Mouse (Mus musculus) C3H10T1/2 (cell line): ENCODE measurements around the gene Olfr1535. TPM values are rescaled to one million over a fixed set of nuclear protein-coding genes. Genes with fewer than 3 reads are reported as not detected.

Experiments used
- polyA plus RNA-seq, 2 experiments: library from polyadenylated mRNA; unstranded; fragments of >200 nt; fragmentation: generic; extraction: Trizol; gene quantifications; one replicate each; pipeline ENCODE4 v1.2.1; 2012; ENCODE audit warnings: missing spikeins in 2 of 2

The Olfr1535 gene
- polyA plus RNA-seq: not detected

GRCm38 (mm10) chr13:21559793-21560192 lies at the start of gene Olfr1535:
Gene Olfr1535 (minus strand): TSS chr13:21559893.

GRCm38 (mm10) chr13:21581659-21582058 lies 22.0 kb upstream of the Olfr1535 start, which contains the start of gene Olfr1364:
Gene Olfr1364 (minus strand): TSS chr13:21581759.

GRCm38 (mm10) chr13:21542708-21543107 lies 17.0 kb downstream of the Olfr1535 start, which contains the start of gene Olfr1366:
Gene Olfr1366 (minus strand): TSS chr13:21542808.

GRCm38 (mm10) chr13:21530781-21531201 lies 28.9 kb downstream of the Olfr1535 start, which contains the start of gene Zkscan8:
Gene Zkscan8 (minus strand): TSS chr13:21531120.

Other genes with a start within 250 kb of the Olfr1535 start
- not detected for gene Gpx6, start 247.8 kb downstream of the Olfr1535 start, polyA plus RNA-seq
- gene Olfr1367, start 213.0 kb downstream of the Olfr1535 start, polyA plus RNA-seq: not detected
- 1 to 10 TPM in 1 of 2 experiments, under 1 TPM in 1; 0.33 to 4.3 TPM for gene Zscan12, start 197.1 kb downstream of the Olfr1535 start, polyA plus RNA-seq
- gene Zkscan3, start 157.1 kb downstream of the Olfr1535 start, polyA plus RNA-seq: 10 to 100 TPM in 1 of 2 experiments, 1 to 10 TPM in 1; 1.0 to 19.6 TPM
- gene Pgbd1, start 118.8 kb downstream of the Olfr1535 start, polyA plus RNA-seq: not detected
- 1 to 10 TPM in 1 of 2 experiments, under 1 TPM in 1; 0.18 to 5.0 TPM for gene Zscan26, start 106.2 kb downstream of the Olfr1535 start, polyA plus RNA-seq
- gene Nkapl, start 91.4 kb downstream of the Olfr1535 start, polyA plus RNA-seq: not detected
- under 1 TPM in 1 of 2 experiments, not detected in 1; 0.33 TPM for gene Zkscan4, start 81.0 kb downstream of the Olfr1535 start, polyA plus RNA-seq
- not detected for gene Gm10065, start 80.5 kb downstream of the Olfr1535 start, polyA plus RNA-seq
- gene AK157302, start 64.7 kb downstream of the Olfr1535 start, polyA plus RNA-seq: under 1 TPM; 0.14 to 0.60 TPM
- gene Gm11273, start 58.5 kb downstream of the Olfr1535 start, polyA plus RNA-seq: 10 to 100 TPM; 15.6 to 26.8 TPM
- gene Zkscan8, start 28.8 kb downstream of the Olfr1535 start, polyA plus RNA-seq: 1 to 10 TPM in 1 of 2 experiments, under 1 TPM in 1; 0.26 to 1.2 TPM
- gene Olfr1366, start 17.1 kb downstream of the Olfr1535 start, polyA plus RNA-seq: under 1 TPM; 0.01 to 0.05 TPM
- not detected for gene Olfr1364, start 21.9 kb upstream of the Olfr1535 start, polyA plus RNA-seq
- not detected for gene Olfr1362, start 54.1 kb upstream of the Olfr1535 start, polyA plus RNA-seq
- under 1 TPM in 1 of 2 experiments, not detected in 1; 0.02 TPM for gene Olfr11, start 82.6 kb upstream of the Olfr1535 start, polyA plus RNA-seq
- not detected for gene Olfr1361, start 103.5 kb upstream of the Olfr1535 start, polyA plus RNA-seq
- gene Olfr1360, start 117.5 kb upstream of the Olfr1535 start, polyA plus RNA-seq: not detected
- not detected for gene Olfr1359, start 138.2 kb upstream of the Olfr1535 start, polyA plus RNA-seq
- gene Hist1h2bl, start 156.2 kb upstream of the Olfr1535 start, polyA plus RNA-seq: 10 to 100 TPM in 1 of 2 experiments, 1 to 10 TPM in 1; 3.1 to 18.5 TPM
- 10 to 100 TPM; 16.9 to 23.6 TPM for gene Hist1h2ai, start 156.5 kb upstream of the Olfr1535 start, polyA plus RNA-seq
- gene Hist1h3h, start 157.8 kb upstream of the Olfr1535 start, polyA plus RNA-seq: 10 to 100 TPM; 14.5 to 88.7 TPM
- 10 to 100 TPM in 1 of 2 experiments, 1 to 10 TPM in 1; 2.2 to 12.6 TPM for gene Hist1h2bm, start 162.2 kb upstream of the Olfr1535 start, polyA plus RNA-seq
- 1 to 10 TPM; 4.2 to 5.5 TPM for gene Hist1h4j, start 175.2 kb upstream of the Olfr1535 start, polyA plus RNA-seq
- gene Hist1h4k, start 190.6 kb upstream of the Olfr1535 start, polyA plus RNA-seq: 10 to 100 TPM in 1 of 2 experiments, 1 to 10 TPM in 1; 7.8 to 28.2 TPM
- 10 to 100 TPM in 1 of 2 experiments, 1 to 10 TPM in 1; 2.8 to 17.3 TPM for gene Hist1h2ak, start 193.9 kb upstream of the Olfr1535 start, polyA plus RNA-seq
- gene Hist1h2bn, start 194.2 kb upstream of the Olfr1535 start, polyA plus RNA-seq: 1 to 10 TPM; 2.0 to 7.9 TPM
- gene Hist1h1b, start 220.7 kb upstream of the Olfr1535 start, polyA plus RNA-seq: 1 to 10 TPM; 1.6 to 7.5 TPM
- gene Hist1h3i, start 223.5 kb upstream of the Olfr1535 start, polyA plus RNA-seq: 10 to 100 TPM; 13.1 to 37.5 TPM
- 10 to 100 TPM; 13.8 to 30.2 TPM for gene Hist1h2an, start 227.3 kb upstream of the Olfr1535 start, polyA plus RNA-seq
- 10 to 100 TPM in 1 of 2 experiments, 1 to 10 TPM in 1; 1.7 to 17.1 TPM for gene Hist1h2bp, start 227.6 kb upstream of the Olfr1535 start, polyA plus RNA-seq